Mouse (Mus musculus): ENCODE results near the gene Gab2.

The Gab2 gene

GRCm38 (mm10) chr7:97271068-97271467, 189.7 kb downstream of the Gab2 start:
- 88% methylated on average over 1 of the region's 1 CpGs for WGBS

GRCm38 (mm10) chr7:97296986-97297385, 215.6 kb downstream of the Gab2 start:
- WGBS: 51% methylated on average over 2 of the region's 2 CpGs

DNA sequence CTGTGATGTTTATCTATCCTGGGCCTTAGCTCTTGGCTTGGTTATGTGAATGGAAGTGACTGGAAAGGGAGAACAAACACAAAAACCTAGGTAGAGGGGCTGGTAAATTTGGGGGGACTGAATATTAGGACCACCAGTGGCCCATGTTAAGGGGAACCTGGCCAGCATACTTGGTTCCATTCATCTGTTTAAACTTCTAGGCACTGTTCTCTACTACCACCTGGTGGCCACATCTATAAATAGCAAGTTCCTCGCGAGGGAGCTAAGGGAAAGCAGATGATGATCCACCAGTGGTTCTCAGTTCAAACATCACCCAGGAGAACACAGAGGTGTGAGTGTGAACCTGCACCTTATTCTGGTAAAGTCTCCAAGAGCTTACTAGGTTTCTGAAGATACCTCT, 216.1 kb downstream of the Gab2 start:
- 4% methylated on average over 2 of the region's 2 CpGs for WGBS

DNA sequence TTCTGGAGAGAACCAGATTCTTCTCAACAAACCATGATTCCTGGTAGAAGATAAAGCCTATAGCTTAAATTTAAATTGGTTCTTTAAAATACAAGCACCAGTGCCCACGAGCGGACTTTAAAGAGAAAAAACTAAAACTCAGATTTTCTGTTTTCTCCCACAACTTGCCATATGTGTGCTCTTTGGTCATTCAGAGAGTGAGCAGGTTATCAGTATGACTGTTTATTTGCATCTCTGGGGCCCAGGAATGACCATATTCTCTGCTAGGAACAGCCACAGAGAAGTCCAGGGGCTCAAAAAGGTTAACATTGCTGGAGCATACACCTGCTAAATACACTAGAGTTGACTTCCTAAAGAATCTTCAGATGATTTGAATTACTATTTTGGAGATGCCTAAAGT, 216.9 kb downstream of the Gab2 start:
- WGBS: 93% methylated on average over 2 of the region's 2 CpGs

GRCm38 (mm10) chr7:97298943-97299342, 217.6 kb downstream of the Gab2 start:
- WGBS: 94% methylated on average over 6 of the region's 6 CpGs

GRCm38 (mm10) chr7:97300914-97301313, 219.5 kb downstream of the Gab2 start:
- 95% methylated on average over 2 of the region's 2 CpGs for WGBS

DNA sequence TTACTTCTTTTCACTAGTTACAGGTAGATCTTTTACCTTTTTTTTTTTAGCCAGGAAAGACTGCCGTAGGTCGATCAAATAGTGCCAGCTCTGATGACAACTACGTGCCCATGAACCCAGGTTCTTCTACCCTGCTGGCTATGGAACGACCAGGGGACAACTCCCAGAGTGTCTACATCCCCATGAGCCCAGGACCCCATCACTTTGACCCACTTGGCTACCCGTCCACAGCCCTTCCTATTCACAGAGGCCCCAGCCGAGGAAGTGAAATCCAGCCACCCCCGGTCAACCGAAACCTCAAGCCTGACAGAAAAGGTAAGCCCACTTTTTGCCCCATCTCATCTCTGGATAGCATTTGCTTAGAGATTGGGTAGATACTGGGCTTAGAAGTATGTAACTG, 219.9 kb downstream of the Gab2 start:
- 87% methylated on average over 8 of the region's 8 CpGs for WGBS

- WGBS: 88% methylated on average over 4 of the region's 4 CpGs
These were observed 220.9 kb downstream of the Gab2 start for GRCm38 (mm10) chr7:97302261-97302660.

DNA sequence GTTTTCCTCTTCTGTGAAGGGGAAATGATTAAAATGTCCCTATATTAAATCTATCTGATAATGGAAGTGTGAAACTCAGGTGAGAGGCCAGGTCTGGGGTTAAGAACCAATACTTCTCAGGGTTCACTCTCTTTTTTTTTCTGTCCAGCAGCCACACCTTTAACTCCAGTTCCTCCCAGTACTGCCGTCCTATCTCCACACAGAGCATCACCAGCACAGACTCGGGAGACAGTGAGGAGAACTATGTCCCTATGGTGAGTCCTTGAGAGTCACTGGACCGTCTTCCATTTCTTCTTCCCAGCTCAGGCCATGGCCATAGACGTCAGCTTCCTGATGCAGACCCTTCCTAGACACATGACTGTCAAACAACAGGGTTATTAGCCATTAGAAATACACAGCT, 221.5 kb downstream of the Gab2 start:
- WGBS: 92% methylated on average over 4 of the region's 4 CpGs

DNA sequence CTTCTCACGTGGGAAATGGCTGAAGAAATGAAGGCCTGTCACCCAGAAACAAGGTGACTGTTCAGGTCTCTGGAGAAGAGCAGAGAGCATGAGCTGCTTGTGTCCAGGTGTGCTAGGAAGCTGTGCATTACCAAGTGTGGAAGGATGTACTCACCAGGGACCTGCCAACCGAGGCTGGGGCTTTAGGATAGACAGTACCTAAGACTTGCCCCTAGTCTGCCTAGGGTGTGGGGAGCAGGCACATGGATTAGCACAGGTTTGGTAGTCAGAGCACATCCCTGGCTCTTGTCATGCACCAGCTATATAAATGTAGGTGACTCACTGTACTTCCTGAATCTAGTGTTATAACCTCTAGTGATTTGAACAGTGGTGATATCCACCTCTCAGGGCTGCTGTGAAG, 222.2 kb downstream of the Gab2 start:
- 83% methylated on average over 2 of the region's 2 CpGs for WGBS

GRCm38 (mm10) chr7:97305206-97305605, 223.8 kb downstream of the Gab2 start:
- WGBS: 94% methylated on average over 4 of the region's 4 CpGs

DNA sequence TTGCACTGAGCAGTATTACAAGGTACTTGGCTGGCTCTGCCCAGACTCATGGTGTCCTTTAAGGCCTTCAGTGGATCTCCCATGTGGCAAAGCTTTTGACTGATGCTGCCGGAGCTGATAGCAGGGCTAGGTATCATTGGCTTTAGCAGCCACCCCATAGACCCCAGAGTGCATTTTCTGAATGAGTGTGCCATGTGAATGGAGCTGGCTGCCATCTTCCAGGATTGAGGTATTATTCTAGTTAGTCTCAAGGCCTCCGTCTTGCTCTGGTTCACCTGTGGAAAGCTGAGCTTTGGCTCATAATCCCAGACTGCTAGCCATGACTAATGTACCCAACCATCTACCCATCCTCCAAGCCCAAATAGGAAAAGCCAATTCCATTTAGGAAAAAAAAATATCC, 225.4 kb downstream of the Gab2 start:
- 93% methylated on average over 2 of the region's 2 CpGs for WGBS

GRCm38 (mm10) chr7:97307546-97307945, 226.2 kb downstream of the Gab2 start:
- 89% methylated on average over 1 of the region's 1 CpGs for WGBS

DNA sequence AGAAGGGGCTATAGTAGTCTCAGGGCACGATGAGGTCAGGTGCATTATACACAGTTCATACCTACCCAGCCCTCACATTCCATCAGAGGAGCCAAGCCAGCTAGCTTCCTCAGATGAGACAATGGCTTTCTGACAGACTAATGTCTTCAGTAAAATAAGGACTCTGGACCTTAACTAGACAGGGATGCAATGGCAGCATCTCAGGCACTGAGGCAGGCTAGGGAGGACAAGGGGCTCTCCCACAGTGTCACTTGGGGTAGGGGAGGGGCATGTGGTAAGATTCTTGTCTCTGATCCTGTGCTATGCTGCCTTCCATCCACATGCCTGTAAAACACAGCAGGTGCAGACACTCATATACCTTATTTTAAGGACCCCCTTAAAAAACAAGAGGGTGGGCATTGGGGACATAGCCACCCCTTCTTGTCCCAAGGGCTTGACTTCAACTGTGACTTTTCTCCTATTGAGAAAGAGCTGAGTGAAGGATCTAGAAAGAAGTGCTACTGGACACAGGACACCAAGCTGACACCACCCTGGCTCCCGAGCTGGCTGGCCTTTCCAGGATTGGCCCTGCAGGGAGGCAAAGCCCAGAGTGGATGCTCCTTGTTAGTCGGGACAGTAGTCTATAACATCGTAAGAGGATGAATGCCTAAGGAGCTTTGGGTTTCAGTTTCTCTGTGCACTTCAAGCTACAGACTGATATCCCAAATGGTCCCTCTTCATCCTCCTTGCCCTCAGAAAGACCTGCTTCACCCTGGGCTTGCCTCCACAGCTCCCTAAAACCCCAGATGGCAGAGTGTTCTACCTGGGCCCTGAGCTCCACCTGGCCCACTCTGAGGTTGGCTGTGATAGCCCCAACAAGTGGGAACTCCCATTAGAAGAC, 228.3 kb downstream of the Gab2 start:
- WGBS: 91% methylated on average over 4 of the region's 4 CpGs

- 94% methylated on average over 3 of the region's 3 CpGs for WGBS
These were observed 228.9 kb downstream of the Gab2 start for GRCm38 (mm10) chr7:97310341-97310635.

DNA sequence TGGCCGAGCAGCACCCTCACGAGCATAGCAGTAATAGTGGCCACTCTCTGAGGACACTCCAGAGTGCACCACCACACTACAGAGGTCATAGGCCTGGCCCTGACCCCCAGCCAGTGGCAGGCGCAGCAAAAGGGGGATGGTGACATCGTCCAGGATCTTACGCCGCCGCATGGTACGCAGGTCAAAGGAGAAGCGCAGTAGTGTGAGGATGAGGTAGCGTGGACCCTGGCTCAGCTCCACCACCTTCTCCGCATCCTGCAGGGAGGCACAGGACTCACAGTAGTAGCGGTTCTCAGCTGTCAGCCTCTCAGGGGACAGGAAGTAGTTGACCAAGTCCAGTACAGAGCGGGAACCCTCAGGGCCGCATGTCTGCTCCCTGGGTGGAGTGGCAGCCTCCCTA, 230.2 kb downstream of the Gab2 start:
- WGBS: 93% methylated on average over 14 of the region's 14 CpGs

DNA sequence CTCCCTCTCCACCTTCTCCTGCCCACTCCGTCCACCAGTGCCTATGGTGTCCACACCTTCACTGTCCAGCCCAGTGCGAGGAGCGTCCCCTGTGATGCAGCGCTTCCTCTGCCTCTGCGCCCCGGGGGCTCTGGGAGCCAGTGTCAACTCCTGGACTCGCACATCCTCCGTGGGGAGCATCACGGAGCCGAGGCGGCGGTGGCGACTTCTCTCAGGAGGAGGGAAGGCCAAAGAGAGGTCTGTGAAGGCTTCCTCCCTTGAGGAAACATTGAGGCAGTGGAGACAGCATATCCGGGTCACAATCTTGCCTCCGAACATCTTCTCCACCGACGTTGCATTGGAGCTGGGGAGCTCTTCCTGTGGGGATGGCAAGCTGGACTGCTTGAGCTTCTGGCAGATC, 230.8 kb downstream of the Gab2 start:
- WGBS: 89% methylated on average over 17 of the region's 17 CpGs

DNA sequence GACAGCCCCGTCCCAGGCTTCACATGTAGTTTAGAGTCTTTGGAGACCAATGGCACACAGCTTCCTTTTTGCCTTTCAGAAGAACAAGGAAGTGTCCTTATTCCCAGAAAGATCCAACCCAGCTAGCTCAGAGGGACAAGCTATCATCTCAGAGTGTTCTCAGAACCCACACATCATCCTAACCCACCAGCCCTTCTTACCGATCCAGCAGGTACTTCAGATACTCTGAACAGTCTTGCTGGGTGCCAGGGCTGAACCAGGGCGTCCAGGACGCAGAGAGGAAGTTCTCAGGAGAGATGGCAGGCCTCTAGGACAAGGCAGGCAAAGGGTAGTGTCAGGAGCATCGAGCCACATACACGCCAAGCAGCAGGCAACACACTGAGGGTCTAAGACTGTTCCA, 231.5 kb downstream of the Gab2 start:
- WGBS: 93% methylated on average over 6 of the region's 6 CpGs

GRCm38 (mm10) chr7:97313364-97313995, 232.1 kb downstream of the Gab2 start:
- WGBS: 85% methylated on average over 7 of the region's 7 CpGs

DNA sequence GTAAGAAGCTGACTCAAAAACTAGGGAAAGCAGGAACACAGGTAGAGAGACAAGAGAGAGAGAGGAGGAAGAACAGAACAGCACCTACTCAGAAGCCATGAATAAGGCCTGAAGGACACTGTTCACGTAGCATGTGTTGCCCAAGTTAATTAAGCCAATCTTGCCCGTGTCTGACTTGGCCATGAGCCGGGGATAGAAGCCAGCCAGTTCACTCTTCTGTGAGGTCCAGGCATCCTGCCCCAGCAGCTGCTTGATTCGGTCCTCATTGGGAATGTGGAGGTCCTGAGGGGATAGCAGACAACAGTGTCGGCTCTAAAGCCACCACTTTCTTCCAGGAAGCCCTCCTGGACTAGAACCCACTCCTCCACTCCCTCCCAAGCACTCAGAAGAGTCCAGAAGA, 233.3 kb downstream of the Gab2 start:
- WGBS: 72% methylated on average over 5 of the region's 5 CpGs

DNA sequence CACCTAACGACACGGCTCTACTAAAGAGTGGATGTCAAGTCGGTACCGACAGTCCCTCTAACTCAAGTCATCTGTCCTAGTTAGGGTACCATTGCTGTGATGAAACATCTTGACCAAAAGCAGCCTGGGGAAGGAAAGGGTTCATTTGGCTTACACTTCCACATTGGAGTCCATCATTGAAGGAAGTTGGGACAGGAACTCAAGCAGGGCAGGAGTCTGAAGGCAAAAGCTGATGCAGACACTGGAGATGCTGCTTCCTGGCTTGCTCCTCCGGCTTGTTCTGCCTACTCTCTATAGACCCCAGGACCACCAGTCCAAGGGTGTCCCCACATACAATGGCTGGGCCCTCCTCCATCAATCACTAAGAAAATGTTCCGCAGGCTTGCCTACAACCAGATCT, 234.3 kb downstream of the Gab2 start:
- 90% methylated on average over 6 of the region's 6 CpGs for WGBS

DNA sequence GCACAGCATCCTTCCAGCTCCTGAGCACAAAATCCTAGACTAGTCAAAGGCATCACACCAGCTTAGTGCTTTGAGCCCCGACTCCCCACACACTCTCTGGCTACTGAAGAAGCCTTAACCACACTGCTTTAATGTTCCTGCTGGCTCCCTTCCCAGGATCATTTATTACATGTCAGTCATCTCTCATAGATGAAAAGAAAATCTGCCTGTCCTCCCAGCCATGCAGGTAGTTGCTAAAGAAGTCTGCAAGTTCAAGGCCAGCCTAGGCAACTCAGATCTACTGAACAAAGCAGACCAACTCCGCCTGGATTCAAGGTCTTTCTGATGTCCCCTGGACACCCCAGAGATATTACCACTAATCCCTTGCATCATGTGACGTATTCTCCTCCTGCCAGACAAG, 236.3 kb downstream of the Gab2 start:
- WGBS: 92% methylated on average over 3 of the region's 3 CpGs

DNA sequence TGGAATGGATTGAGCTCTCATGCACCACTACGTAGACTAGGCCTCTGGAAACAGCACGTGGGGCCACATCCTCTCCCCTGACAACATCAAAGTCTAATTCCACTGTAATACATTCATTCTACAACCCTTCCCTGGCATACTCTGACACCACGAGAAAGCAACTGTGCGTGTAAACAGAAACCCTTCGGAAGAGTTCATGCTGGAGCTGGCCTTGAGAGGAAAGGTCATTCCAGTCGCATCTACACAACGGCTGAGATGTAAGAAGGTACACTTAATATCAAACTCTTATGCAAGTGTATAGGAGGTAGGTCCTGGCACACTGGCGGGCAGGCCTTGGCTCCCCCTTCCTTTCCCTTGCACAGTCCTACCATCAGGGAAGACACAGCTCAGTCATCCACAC, 243.0 kb downstream of the Gab2 start:
- WGBS: 93% methylated on average over 8 of the region's 8 CpGs

Data from cerebral cortex, adult 2 months (tissue).